Mouse (Mus musculus): ENCODE results near the gene Eif3c. TPM values are rescaled to one million over a fixed set of nuclear protein-coding genes. Genes with fewer than 3 reads are reported as not detected.

Eif3c gene
- polyA plus RNA-seq (2014; fragmentation: Nextera tagmentation; extraction: Ambion mirVana) = 184 and 188 TPM in 2 replicates

DNA sequence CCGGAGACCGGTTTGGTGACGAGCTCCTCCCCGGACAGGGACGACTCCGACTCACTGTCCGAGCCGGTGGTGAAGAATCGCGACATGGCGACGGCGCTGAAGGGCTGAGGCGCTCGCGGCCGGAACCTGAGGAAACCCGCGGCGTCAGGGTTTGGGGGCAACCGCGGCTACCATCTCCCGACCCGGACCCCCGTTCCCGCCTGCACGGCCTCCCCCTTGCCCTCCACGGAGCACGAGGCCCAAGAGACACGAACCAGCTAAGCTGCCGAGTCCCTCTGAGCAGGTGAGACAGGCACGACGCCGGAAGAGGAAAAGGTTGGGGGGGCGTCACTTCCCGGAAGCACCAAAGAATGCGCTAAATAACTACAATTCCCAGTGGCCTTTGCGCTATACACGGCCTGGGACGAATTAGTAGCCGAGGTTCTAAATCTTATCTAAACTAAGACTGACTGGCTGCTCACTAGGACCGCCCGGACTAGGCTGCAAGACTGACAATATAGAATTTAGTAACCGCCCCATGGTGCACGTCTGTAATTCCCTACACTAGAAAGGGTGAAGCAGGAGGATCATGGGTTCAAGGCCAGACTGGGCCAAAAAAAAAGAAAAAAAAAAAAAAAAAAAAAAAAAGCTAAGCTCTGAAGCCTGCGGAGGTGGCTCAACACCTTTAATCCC is at the start of gene Eif3c:
TSS of gene Eif3c (minus strand) at position 318 of the 672 bp plus-strand sequence.
- H3K4me2 ChIP-seq (ENCODE audit: low read length) = peak within 1 kb of the TSS; percentile 76
- H3K36me3 ChIP-seq (ENCODE audit: control insufficient read depth, insufficient read depth, low read length) = peaks cover 38% of the 10 kb centered on the region
- H3K4me1 ChIP-seq (replicated peaks; ENCODE audit: control insufficient read depth, insufficient read depth, low read length) = peaks cover 5% of the 10 kb centered on the region; the same call in 1 of the 2 replicates
- ATAC-seq (replicated peaks; ENCODE audit: low FRiP score, low TSS enrichment, low read depth) = peak; percentile 91
- H3K9me3 ChIP-seq (ENCODE audit: control insufficient read depth, low read length) = no peaks in the 10 kb centered on the region
- no peaks in the 10 kb centered on the region for H3K27me3 ChIP-seq (replicated peaks; ENCODE audit: control insufficient read depth, insufficient read depth, low read length)
- DNase-seq (ENCODE audit: low spot score) = peak; percentile 92
- H3K27ac ChIP-seq (ENCODE audit: low read depth) = peak within 1 kb of the TSS; percentile 76
- WGBS = under 1% methylated on average over 46 of the region's 46 CpGs
- peak within 1 kb of the TSS; percentile 90 for H3K4me3 ChIP-seq (ENCODE audit: low read depth, low read length)
- peak within 1 kb of the TSS; percentile 89 for H3K9ac ChIP-seq (ENCODE audit: low read length)

DNA sequence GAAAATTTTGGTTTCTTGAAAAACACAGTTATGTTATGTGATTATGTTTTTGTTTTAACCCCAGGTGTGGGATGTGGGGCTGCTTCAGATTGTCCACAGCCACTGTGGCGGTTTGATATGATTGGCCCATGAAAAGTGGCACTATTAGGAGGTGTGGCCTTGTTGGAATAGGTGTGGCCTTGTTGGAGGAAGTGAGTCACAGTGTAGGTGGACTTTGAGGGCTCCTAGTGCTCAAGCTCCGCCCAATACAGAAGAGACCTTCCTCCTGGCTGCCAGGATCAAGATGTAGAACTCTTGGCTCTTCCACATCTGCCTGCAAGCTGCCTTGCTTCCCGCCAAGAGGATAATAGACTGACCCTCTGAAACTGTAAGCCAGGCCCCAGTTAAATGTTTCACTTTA is 46.5 kb upstream of the Eif3c start:
- no peak overlapping the region for H3K9ac ChIP-seq (ENCODE audit: low read length)
- H3K27ac ChIP-seq (ENCODE audit: low read depth) = no peak overlapping the region
- no peak overlapping the region for H3K4me2 ChIP-seq (ENCODE audit: low read length)
- no peak for DNase-seq (ENCODE audit: low spot score)
- H3K4me3 ChIP-seq (ENCODE audit: low read depth, low read length) = no peak overlapping the region
- no peaks in the 10 kb centered on the region for H3K27me3 ChIP-seq (replicated peaks; ENCODE audit: control insufficient read depth, insufficient read depth, low read length)
- H3K36me3 ChIP-seq (ENCODE audit: control insufficient read depth, insufficient read depth, low read length) = no peaks in the 10 kb centered on the region
- H3K9me3 ChIP-seq (ENCODE audit: control insufficient read depth, low read length) = no peaks in the 10 kb centered on the region
- no peak for ATAC-seq (replicated peaks; ENCODE audit: low FRiP score, low TSS enrichment, low read depth)
- no peaks in the 10 kb centered on the region for H3K4me1 ChIP-seq (replicated peaks; ENCODE audit: control insufficient read depth, insufficient read depth, low read length)
- 76% methylated on average over 3 of the region's 3 CpGs for WGBS

DNA sequence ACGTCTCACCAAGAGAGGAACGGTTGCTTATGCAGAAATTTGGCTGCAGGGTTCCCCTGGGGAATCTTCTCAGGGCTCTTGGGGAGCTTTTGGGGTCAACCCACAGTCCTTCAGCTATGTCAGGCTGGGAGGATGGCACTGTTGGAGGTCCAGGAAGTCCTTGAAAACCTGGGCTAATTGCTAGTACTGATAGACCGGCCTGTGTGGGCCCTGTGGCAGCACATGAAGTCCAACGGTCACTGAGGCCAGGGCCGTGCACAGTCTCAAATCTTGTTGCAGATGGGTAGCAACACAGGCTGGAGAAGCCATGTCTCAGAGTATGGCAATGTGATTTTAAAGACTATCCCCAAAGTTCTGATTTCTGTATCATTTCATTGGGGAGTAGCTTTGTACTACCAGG is 41.6 kb upstream of the Eif3c start:
- no peak overlapping the region for H3K4me3 ChIP-seq (ENCODE audit: low read depth, low read length)
- no peaks in the 10 kb centered on the region for H3K4me1 ChIP-seq (replicated peaks; ENCODE audit: control insufficient read depth, insufficient read depth, low read length)
- DNase-seq (ENCODE audit: low spot score) (no peak), ATAC-seq (replicated peaks; ENCODE audit: low FRiP score, low TSS enrichment, low read depth) (no peak)
- no peak overlapping the region for H3K27ac ChIP-seq (ENCODE audit: low read depth)
- H3K4me2 ChIP-seq (ENCODE audit: low read length) = no peak overlapping the region
- no peaks in the 10 kb centered on the region for H3K27me3 ChIP-seq (replicated peaks; ENCODE audit: control insufficient read depth, insufficient read depth, low read length)
- no peaks in the 10 kb centered on the region for H3K36me3 ChIP-seq (ENCODE audit: control insufficient read depth, insufficient read depth, low read length)
- no peak overlapping the region for H3K9ac ChIP-seq (ENCODE audit: low read length)
- WGBS = 86% methylated on average over 5 of the region's 5 CpGs
- no peaks in the 10 kb centered on the region for H3K9me3 ChIP-seq (ENCODE audit: control insufficient read depth, low read length)

DNA sequence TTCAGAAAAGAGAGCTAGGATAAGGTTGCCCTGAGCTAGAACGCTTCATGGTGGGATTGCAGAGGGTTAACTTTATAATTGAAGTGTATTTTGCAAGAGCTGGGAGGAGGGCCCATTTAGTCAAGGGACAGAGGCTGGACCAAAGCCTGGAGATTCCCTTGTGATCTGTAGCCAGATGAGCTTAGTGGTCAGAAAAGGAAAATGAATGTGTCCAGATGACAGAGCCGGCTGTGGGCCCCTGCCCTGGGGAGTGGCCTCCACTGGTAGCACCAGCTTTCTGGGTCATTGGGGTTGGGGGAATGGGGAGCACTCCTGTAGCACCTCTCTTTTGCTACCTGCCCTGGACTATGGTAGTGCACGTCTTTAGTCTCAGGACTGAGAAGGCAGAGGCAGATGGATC is 40.9 kb upstream of the Eif3c start:
- Histone ChIP-seq H3K4me3 (ENCODE audit: low read depth, low read length) (no peak overlapping the region), H3K36me3 (ENCODE audit: control insufficient read depth, insufficient read depth, low read length) (no peaks in the 10 kb centered on the region), H3K27me3 (replicated peaks; ENCODE audit: control insufficient read depth, insufficient read depth, low read length) (no peaks in the 10 kb centered on the region), H3K9ac (ENCODE audit: low read length) (no peak overlapping the region), H3K27ac (ENCODE audit: low read depth) (no peak overlapping the region), H3K4me2 (ENCODE audit: low read length) (no peak overlapping the region), H3K9me3 (ENCODE audit: control insufficient read depth, low read length) (no peaks in the 10 kb centered on the region), H3K4me1 (replicated peaks; ENCODE audit: control insufficient read depth, insufficient read depth, low read length) (no peaks in the 10 kb centered on the region)
- ATAC-seq (replicated peaks; ENCODE audit: low FRiP score, low TSS enrichment, low read depth) = no peak
- 79% methylated on average over 3 of the region's 3 CpGs for WGBS
- no peak for DNase-seq (ENCODE audit: low spot score)

DNA sequence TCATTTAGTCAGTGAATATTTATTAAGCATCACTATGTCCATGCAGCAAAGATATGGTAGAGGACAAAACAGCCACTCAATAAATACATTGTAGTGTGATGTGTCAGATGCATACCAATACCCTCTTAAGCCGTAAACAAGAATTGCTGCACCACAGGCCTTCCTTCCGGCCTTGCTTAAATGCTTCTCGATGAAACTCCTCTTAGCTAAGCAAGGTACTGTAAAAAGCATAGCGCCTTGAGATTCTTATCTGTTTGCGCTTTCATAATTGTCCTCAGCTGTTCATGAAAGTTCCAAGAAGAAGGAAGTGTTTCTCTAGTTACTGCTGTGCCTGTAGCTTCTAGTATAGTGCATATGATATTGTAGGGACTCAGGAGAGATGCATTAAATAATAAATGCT is 40.4 kb upstream of the Eif3c start:
- no peak for ATAC-seq (replicated peaks; ENCODE audit: low FRiP score, low TSS enrichment, low read depth)

DNA sequence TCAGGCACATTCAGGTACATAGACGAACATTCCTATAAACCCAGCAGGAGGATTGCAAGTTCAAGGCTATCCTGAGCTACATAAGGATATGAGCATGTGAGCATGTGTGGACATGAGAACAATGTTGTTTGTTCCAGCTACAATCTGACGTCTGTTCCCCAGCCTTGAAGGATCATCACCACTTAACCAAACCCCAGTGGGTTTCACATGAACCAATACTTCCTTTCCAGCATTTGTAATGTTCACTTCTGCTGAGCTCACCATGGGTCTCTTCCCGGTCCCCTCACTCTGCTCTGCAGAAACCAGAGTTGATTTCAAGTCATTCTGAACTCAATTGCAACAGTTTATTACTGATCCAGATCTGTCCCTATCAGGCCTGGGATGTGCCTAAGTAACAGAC is 36.4 kb upstream of the Eif3c start:
- 81% methylated on average over 3 of the region's 3 CpGs for WGBS

More for the DNA sequence above, 40.4 kb upstream of the Eif3c start:
- Histone ChIP-seq H3K9me3 (ENCODE audit: control insufficient read depth, low read length) (no peaks in the 10 kb centered on the region), H3K9ac (ENCODE audit: low read length) (no peak overlapping the region), H3K27me3 (replicated peaks; ENCODE audit: control insufficient read depth, insufficient read depth, low read length) (no peaks in the 10 kb centered on the region), H3K4me2 (ENCODE audit: low read length) (no peak overlapping the region), H3K4me3 (ENCODE audit: low read depth, low read length) (no peak overlapping the region), H3K36me3 (ENCODE audit: control insufficient read depth, insufficient read depth, low read length) (no peaks in the 10 kb centered on the region), H3K4me1 (replicated peaks; ENCODE audit: control insufficient read depth, insufficient read depth, low read length) (no peaks in the 10 kb centered on the region), H3K27ac (ENCODE audit: low read depth) (no peak overlapping the region)
- WGBS = 81% methylated on average over 5 of the region's 5 CpGs
- no peak for DNase-seq (ENCODE audit: low spot score)

DNA sequence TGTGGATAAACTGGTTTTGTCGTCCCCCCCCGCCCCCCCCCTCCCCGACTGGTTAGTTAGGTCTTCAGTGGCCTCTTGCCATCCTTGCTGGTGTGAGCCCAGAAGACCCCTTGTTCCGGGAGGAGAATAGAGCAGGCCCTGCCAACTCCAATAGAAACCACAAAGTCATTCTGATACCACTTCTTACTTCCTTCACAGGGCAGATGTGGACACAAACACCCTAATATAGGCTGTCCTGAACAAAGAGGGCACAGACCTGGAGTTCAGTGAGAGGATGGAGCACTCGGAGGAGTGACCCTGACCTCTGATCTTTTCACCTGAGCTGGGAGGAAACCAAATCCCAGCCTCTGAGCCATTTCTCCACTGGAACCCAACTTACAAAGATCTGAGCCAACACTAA is 35.7 kb upstream of the Eif3c start:
- WGBS = 38% methylated on average over 5 of the region's 5 CpGs
- no peaks in the 10 kb centered on the region for H3K36me3 ChIP-seq (ENCODE audit: control insufficient read depth, insufficient read depth, low read length)
- no peak for DNase-seq (ENCODE audit: low spot score)
- no peak overlapping the region for H3K9ac ChIP-seq (ENCODE audit: low read length)
- no peak overlapping the region for H3K4me3 ChIP-seq (ENCODE audit: low read depth, low read length)
- H3K4me1 ChIP-seq (replicated peaks; ENCODE audit: control insufficient read depth, insufficient read depth, low read length) = no peaks in the 10 kb centered on the region
- H3K4me2 ChIP-seq (ENCODE audit: low read length) = no peak overlapping the region
- no peak for ATAC-seq (replicated peaks; ENCODE audit: low FRiP score, low TSS enrichment, low read depth)
- H3K27me3 ChIP-seq (replicated peaks; ENCODE audit: control insufficient read depth, insufficient read depth, low read length) = no peaks in the 10 kb centered on the region
- no peaks in the 10 kb centered on the region for H3K9me3 ChIP-seq (ENCODE audit: control insufficient read depth, low read length)
- no peak overlapping the region for H3K27ac ChIP-seq (ENCODE audit: low read depth)

More for the DNA sequence above, 36.4 kb upstream of the Eif3c start:
- no peak overlapping the region for H3K27ac ChIP-seq (ENCODE audit: low read depth)
- no peaks in the 10 kb centered on the region for H3K27me3 ChIP-seq (replicated peaks; ENCODE audit: control insufficient read depth, insufficient read depth, low read length)
- no peak overlapping the region for H3K4me2 ChIP-seq (ENCODE audit: low read length)
- H3K9ac ChIP-seq (ENCODE audit: low read length) = no peak overlapping the region
- ATAC-seq (replicated peaks; ENCODE audit: low FRiP score, low TSS enrichment, low read depth) = no peak
- no peaks in the 10 kb centered on the region for H3K9me3 ChIP-seq (ENCODE audit: control insufficient read depth, low read length)
- no peak for DNase-seq (ENCODE audit: low spot score)
- no peaks in the 10 kb centered on the region for H3K4me1 ChIP-seq (replicated peaks; ENCODE audit: control insufficient read depth, insufficient read depth, low read length)
- no peak overlapping the region for H3K4me3 ChIP-seq (ENCODE audit: low read depth, low read length)
- H3K36me3 ChIP-seq (ENCODE audit: control insufficient read depth, insufficient read depth, low read length) = no peaks in the 10 kb centered on the region

DNA sequence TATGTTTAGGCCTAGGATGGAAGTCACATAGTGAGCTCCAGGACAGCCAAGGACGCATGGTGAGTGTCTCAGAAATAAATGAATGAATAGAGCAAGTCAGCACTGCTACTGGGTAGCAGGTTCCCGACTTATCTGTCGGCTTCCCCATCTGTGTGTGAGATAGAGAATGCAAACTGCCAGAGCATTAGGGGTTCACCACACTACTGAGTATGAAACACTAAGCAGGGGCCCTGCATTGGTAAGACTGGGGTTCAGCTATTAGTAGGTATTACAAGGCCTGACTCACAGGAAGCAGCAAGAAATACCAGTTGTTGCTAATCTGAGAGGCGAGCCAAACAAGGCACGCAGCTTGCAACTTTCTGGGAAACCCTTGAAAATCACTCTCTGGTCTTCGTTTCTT is 32.7 kb upstream of the Eif3c start:
- DNase-seq (ENCODE audit: low spot score) (no peak), ATAC-seq (replicated peaks; ENCODE audit: low FRiP score, low TSS enrichment, low read depth) (no peak)
- Histone ChIP-seq H3K4me3 (ENCODE audit: low read depth, low read length) (no peak overlapping the region), H3K27me3 (replicated peaks; ENCODE audit: control insufficient read depth, insufficient read depth, low read length) (no peaks in the 10 kb centered on the region), H3K4me1 (replicated peaks; ENCODE audit: control insufficient read depth, insufficient read depth, low read length) (no peaks in the 10 kb centered on the region), H3K9me3 (ENCODE audit: control insufficient read depth, low read length) (no peaks in the 10 kb centered on the region), H3K4me2 (ENCODE audit: low read length) (no peak overlapping the region), H3K36me3 (ENCODE audit: control insufficient read depth, insufficient read depth, low read length) (no peaks in the 10 kb centered on the region), H3K27ac (ENCODE audit: low read depth) (no peak overlapping the region), H3K9ac (ENCODE audit: low read length) (no peak overlapping the region)
- 79% methylated on average over 6 of the region's 6 CpGs for whole genome bisulfite sequencing

DNA sequence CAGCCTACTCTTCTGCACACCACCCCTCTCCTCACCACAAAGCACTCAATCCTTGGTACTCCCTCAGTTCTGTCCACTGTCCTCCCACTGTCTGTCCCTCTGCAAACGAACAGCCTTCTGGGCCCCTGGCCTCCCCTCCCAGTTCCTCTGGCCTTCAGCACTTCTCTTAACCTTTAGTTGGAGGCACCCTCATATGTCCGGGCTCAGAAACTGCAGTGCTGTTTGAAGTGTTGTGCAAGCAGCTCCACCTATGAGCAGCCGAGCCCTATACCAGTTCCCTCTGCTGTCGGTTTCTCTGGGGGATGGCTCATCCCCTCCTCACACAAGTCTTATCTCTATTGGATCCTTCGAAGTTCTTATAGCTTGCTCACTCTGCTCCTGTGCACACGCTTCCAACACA is 30.2 kb upstream of the Eif3c start:
- Histone ChIP-seq H3K9ac (ENCODE audit: low read length) (no peak overlapping the region), H3K4me2 (ENCODE audit: low read length) (no peak overlapping the region), H3K4me3 (ENCODE audit: low read depth, low read length) (no peak overlapping the region), H3K9me3 (ENCODE audit: control insufficient read depth, low read length) (no peaks in the 10 kb centered on the region), H3K36me3 (ENCODE audit: control insufficient read depth, insufficient read depth, low read length) (no peaks in the 10 kb centered on the region), H3K27ac (ENCODE audit: low read depth) (no peak overlapping the region), H3K27me3 (replicated peaks; ENCODE audit: control insufficient read depth, insufficient read depth, low read length) (no peaks in the 10 kb centered on the region), H3K4me1 (replicated peaks; ENCODE audit: control insufficient read depth, insufficient read depth, low read length) (no peaks in the 10 kb centered on the region)
- DNase-seq (ENCODE audit: low spot score) (no peak), ATAC-seq (replicated peaks; ENCODE audit: low FRiP score, low TSS enrichment, low read depth) (no peak)
- 43% methylated on average over 6 of the region's 6 CpGs for WGBS

All from intestine, embryonic 14.5 days (tissue).